Mouse (Mus musculus) heart, postnatal 0 days (tissue): ENCODE results near the gene Patl1. TPM values are rescaled to one million over a fixed set of nuclear protein-coding genes. Genes with fewer than 3 reads are reported as not detected.
A peak's percentile ranks its signal among the peaks of the same experiment; 100 is the strongest.

Source experiments
- ATAC-seq: fragments of 200-750 bp; cut with Nextera tagmentation; 2 replicates; pipeline ENCODE4 v1.8.0; 2017; ENCODE audit warnings: low read depth, moderate number of reproducible peaks, moderate library complexity; ENCODE audit not compliant: insufficient read depth
- DNase-seq: peaks from one replicate; pipeline ENCODE4 v3.0.0-alpha.2; 2016; ENCODE audit warnings: low spot score
- H3K27ac ChIP-seq: fragments of 300-500 bp; sonication (generic); 2 replicates; pipeline ENCODE4 v1.5.1; 2014; ENCODE audit warnings: low read depth, mild to moderate bottlenecking
- H3K27me3 ChIP-seq: fragments of 300-500 bp; sonication (generic); 2 replicates; pipeline ENCODE4 v1.6.1; 2014; ENCODE audit warnings: low read length, mixed read lengths; ENCODE audit not compliant: control insufficient read depth, insufficient read depth
- H3K36me3 ChIP-seq: fragments of 300-500 bp; sonication (generic); replicated peaks from 2 replicates; pipeline ENCODE4 v1.6.1; 2014; ENCODE audit warnings: low read length, mixed read lengths; ENCODE audit not compliant: control insufficient read depth, insufficient read depth
- H3K4me1 ChIP-seq: fragments of 300-500 bp; sonication (generic); 2 replicates; pipeline ENCODE4 v1.6.1; 2014; ENCODE audit warnings: antibody characterized with exemption; ENCODE audit not compliant: control insufficient read depth, insufficient read depth
- H3K4me2 ChIP-seq: fragments of 300-500 bp; sonication (generic); 2 replicates; pipeline ENCODE4 v1.6.1; 2014; ENCODE audit warnings: low read depth, mild to moderate bottlenecking, low read length, moderate library complexity
- H3K4me3 ChIP-seq: fragments of 300-500 bp; sonication (generic); 2 replicates; pipeline ENCODE4 v1.5.1; 2014; ENCODE audit warnings: low read depth, low read length
- H3K9ac ChIP-seq: fragments of 300-500 bp; sonication (generic); replicated peaks from 2 replicates; pipeline ENCODE4 v1.6.1; 2014; ENCODE audit warnings: low read depth, low read length, mixed read lengths
- H3K9me3 ChIP-seq: fragments of 300-500 bp; sonication (generic); replicated peaks from 2 replicates; pipeline ENCODE4 v1.6.1; 2016; ENCODE audit warnings: low read length; ENCODE audit not compliant: control insufficient read depth
- CTCF ChIP-seq: IDR thresholded peaks from 2 replicates; pipeline ENCODE4 v1.5.1; 2016; ENCODE audit warnings: antibody characterized with exemption, control low read depth, low read depth
- EP300 ChIP-seq: IDR thresholded peaks from 2 replicates; pipeline ENCODE4 v1.6.1; 2016; ENCODE audit warnings: antibody characterized with exemption, low read depth
- WGBS: fragments of 180-500 bp; shearing (Covaris S2); extraction: QIAGEN DNeasy Blood & Tissue Kit; methylation state at CpG from one replicate; pipeline ENCODE4 v1.1.7; 2014; 5-methylcytosine and 5-hydroxymethylcytosine counted together
- polyA plus RNA-seq: library from polyadenylated mRNA; unstranded; fragments of >200 nt; fragmentation: Nextera tagmentation; extraction: Ambion mirVana; gene quantifications from 2 replicates; pipeline ENCODE4 v1.2.1, GENCODE M21; 2015
- total RNA-seq: library from RNA; depleted of rRNA; stranded (reverse); fragments of >200 nt; gene quantifications from 2 replicates; pipeline ENCODE4 v1.2.3, GENCODE M21; 2014; ENCODE audit warnings: low replicate concordance

The Patl1 gene
- total and polyA plus RNA-seq, 2 experiments from 2014 or later: 11.5 to 12.9 TPM

DNA sequence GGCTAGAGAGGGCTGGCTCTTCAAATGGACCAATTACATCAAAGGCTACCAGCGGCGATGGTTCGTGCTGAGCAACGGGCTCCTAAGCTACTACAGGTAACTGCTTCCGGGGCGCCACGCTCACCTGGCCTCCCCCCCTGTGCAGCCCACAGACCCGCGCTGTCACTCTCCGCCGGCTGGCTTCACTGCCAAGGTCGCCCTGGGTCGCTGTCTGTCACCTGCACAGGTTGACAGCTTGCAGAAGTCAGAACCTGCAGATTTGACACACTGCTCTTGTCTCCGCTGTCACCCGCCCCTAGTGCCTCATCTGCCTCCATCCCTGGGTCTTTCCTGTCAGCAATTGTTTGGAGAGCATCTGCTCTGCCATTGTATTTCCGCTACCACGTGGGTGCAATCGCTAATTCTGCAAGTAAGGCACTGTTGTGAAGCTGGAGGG lies 54.0 kb downstream of the Patl1 start:
- Histone ChIP-seq H3K27me3 (no peaks in the 10 kb centered on the region), H3K9ac (peak overlapping the region; percentile 95), H3K4me1 (peaks cover 41% of the 10 kb centered on the region), H3K9me3 (no peaks in the 10 kb centered on the region), H3K4me2 (peak overlapping the region; percentile 87), H3K27ac (peak overlapping the region; percentile 94), H3K36me3 (peaks cover 8% of the 10 kb centered on the region), H3K4me3 (peak overlapping the region; percentile 67)
- WGBS: 0% methylated on average over 18 of the region's 18 CpGs
- ATAC-seq: no peak
- no peak for DNase-seq
- TF ChIP-seq EP300 (no peak), CTCF (no peak)

DNA sequence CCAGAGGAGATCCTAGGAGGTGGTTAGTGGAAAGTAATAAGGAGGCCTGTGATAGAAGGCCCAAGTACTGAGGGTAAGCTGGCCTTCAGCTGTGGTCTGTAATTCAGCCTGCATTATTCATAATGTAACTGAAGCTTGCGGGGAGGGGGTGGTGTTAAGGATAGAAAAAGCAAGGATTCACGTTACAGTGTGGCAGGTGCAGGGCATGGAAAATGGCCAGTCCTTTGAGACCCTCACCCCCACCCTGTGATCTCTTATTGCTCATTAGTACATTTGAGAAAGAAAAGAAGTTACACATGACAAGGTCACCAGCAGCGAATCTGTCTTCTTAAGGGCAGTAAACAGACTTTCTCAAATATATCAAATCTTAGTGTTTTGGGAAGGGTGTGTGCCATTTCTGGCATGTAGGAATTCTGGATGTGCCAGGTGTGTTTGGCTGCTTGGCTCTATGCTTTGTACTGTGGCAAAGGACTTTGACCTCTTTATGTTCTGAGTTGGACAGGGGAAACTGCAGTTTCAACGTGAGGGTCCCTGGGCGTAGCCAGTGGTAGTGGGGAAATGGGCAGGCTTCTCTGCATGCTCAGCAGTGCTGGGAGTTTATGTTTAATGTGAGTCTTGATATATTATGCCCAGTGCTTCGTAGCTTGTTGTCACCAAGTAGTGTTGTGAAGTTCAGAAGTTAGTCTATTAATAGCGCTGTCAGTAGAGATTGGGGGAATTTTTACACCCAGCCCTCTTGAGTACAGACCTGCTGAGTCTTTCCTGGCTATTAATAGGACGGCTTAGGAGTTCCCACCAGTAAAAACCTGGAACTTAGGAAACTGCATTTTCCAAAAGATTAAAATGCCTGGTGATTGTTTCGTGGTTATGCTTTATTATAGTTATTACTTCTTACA lies 57.2 kb downstream of the Patl1 start:
- peak overlapping the region; percentile 88 for H3K27ac ChIP-seq
- H3K4me2 ChIP-seq: peak overlapping the region; percentile 45
- WGBS: 32% methylated on average over 9 of the region's 9 CpGs
- DNase-seq (peak; percentile 91), ATAC-seq (no peak)
- peak overlapping the region; percentile 10 for H3K4me3 ChIP-seq
- H3K36me3 ChIP-seq: peaks cover 40% of the 10 kb centered on the region
- H3K9me3 ChIP-seq: no peaks in the 10 kb centered on the region
- H3K27me3 ChIP-seq: no peaks in the 10 kb centered on the region
- TF ChIP-seq EP300: peak; percentile 60
- TF ChIP-seq CTCF: no peak
- H3K4me1 ChIP-seq: peaks cover 46% of the 10 kb centered on the region
- no peak overlapping the region for H3K9ac ChIP-seq

DNA sequence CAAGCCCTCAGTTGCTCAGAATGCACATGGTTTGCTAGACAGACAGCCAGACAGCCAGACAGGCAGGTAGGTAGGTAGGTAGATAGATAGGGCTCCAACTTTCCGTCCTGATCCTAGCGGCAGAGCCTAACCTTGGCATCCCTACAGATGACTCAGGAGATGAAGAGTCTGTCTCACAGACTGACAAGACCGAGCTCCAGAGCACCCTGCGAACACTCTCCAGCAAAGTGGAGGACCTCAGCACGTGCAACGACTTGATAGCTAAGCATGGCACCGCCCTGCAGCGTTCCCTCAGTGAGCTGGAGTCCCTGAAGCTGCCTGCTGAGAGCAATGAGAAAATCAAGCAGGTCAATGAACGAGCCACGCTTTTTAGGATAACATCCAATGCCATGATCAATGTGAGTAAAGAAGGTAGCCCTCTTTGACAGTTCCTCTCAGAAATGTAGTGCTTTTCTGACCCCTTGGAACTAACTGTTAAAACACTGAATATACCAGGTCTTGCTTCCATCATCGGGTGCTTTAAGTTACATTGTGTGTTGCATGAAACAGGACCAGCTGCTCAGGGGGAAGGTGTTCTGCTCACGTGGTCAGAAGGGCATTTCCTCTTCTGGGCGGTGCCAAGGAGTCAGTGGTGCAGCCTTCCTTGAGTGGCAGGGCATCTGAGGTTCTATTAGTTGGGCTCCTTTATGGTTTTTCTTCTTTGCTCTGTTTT lies 61.5 kb downstream of the Patl1 start:
- no peak for DNase-seq
- Histone ChIP-seq H3K4me3 (no peak overlapping the region), H3K9ac (no peak overlapping the region), H3K36me3 (peaks cover 75% of the 10 kb centered on the region), H3K4me2 (no peak overlapping the region), H3K9me3 (no peaks in the 10 kb centered on the region), H3K27me3 (no peaks in the 10 kb centered on the region), H3K4me1 (peaks cover 44% of the 10 kb centered on the region), H3K27ac (0 out of 2 replicates have a peak overlapping the region, but pooled peaks have one; percentile 9)
- 69% methylated on average over 13 of the region's 13 CpGs for WGBS
- ATAC-seq: no peak
- TF ChIP-seq CTCF: no peak
- no peak for TF ChIP-seq EP300

DNA sequence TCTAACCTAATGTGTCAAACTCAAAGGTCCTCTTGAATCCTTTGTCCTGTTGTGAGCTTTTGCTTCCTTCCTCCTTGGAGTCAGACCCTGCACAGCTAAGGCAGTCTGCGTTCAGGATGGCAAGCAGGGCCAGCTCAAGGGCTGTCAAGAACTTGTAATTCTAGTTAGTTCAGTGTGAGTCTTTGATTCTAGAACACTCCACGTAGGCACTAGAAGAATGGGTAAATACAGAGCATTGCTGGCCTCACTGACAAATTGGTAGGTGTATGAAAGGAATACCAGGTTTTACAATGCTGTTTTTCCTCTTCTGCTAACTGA lies 62.0 kb downstream of the Patl1 start:
- H3K9me3 ChIP-seq: no peaks in the 10 kb centered on the region
- H3K27me3 ChIP-seq: no peaks in the 10 kb centered on the region
- peaks cover 38% of the 10 kb centered on the region for H3K4me1 ChIP-seq
- no peak overlapping the region for H3K9ac ChIP-seq
- H3K4me3 ChIP-seq: no peak overlapping the region
- no peak overlapping the region for H3K27ac ChIP-seq
- WGBS: 80% methylated on average over 2 of the region's 2 CpGs
- peaks cover 80% of the 10 kb centered on the region for H3K36me3 ChIP-seq
- DNase-seq (no peak), ATAC-seq (no peak)
- TF ChIP-seq CTCF: no peak
- no peak for TF ChIP-seq EP300
- no peak overlapping the region for H3K4me2 ChIP-seq

DNA sequence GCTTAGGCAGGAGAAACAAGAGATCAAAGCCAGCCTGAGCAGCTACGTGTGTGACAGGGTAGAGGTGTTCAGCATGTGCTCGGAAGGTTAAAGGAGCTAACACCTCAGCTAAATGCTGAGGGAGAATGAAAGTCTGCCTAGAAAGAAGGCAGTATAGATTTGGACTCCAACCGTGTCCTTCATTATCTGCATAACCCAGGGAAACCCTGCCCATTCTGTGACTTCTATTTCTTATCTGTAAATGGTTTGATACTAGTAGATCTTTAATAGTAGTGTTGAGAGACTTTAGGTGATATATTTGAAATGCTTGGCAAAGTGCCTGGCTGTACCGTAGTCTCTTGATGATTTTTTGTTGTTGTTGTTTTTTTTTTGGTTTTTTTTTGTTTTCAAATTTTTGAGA lies 63.5 kb downstream of the Patl1 start:
- Histone ChIP-seq H3K4me2 (no peak overlapping the region), H3K27ac (peak overlapping the region; percentile 43; the same call in 1 of the 2 replicates)

More for the DNA sequence above, 63.5 kb downstream of the Patl1 start:
- Histone ChIP-seq H3K4me3 (no peak overlapping the region), H3K9ac (no peak overlapping the region), H3K9me3 (no peaks in the 10 kb centered on the region), H3K4me1 (peaks cover 28% of the 10 kb centered on the region), H3K36me3 (peaks cover 92% of the 10 kb centered on the region), H3K27me3 (no peaks in the 10 kb centered on the region)
- WGBS: 40% methylated on average over 4 of the region's 4 CpGs
- ATAC-seq (no peak), DNase-seq (no peak)
- TF ChIP-seq EP300: no peak
- no peak for TF ChIP-seq CTCF
